Mouse (Mus musculus) forebrain, embryonic 13.5 days (tissue): ENCODE results near the gene Tmem79. TPM values are rescaled to one million over a fixed set of nuclear protein-coding genes. Genes with fewer than 3 reads are reported as not detected.
A peak's percentile ranks its signal among the peaks of the same experiment; 100 is the strongest.
"Not testable (repeated sequence)": the region's sequence is repeated elsewhere in the genome, so short reads cannot be mapped to it uniquely, and the experiment has no call there.

Experiments used
- ATAC-seq: fragments of 200-750 bp; cut with Nextera tagmentation; 2 replicates; pipeline ENCODE4 v1.8.0; 2017
- H3K27ac ChIP-seq: fragments of 300-500 bp; sonication (generic); 2 replicates; pipeline ENCODE4 v1.5.1; 2015; ENCODE audit warnings: inconsistent platforms, mild to moderate bottlenecking, moderate library complexity
- H3K27me3 ChIP-seq: fragments of 300-500 bp; sonication (generic); 2 replicates; pipeline ENCODE4 v1.6.1; 2015; ENCODE audit warnings: mild to moderate bottlenecking, inconsistent platforms
- H3K36me3 ChIP-seq: fragments of 300-500 bp; sonication (generic); 2 replicates; pipeline ENCODE4 v1.6.1; 2015; ENCODE audit warnings: mild to moderate bottlenecking, inconsistent platforms; ENCODE audit not compliant: poor library complexity, severe bottlenecking
- H3K4me1 ChIP-seq: fragments of 300-500 bp; sonication (generic); 2 replicates; pipeline ENCODE4 v1.6.1; 2015; ENCODE audit warnings: inconsistent platforms
- H3K4me2 ChIP-seq: fragments of 300-500 bp; sonication (generic); 2 replicates; pipeline ENCODE4 v1.6.1; 2015; ENCODE audit warnings: inconsistent platforms, mild to moderate bottlenecking, moderate library complexity
- H3K4me3 ChIP-seq: fragments of 300-500 bp; sonication (generic); 2 replicates; pipeline ENCODE4 v1.5.1; 2015; ENCODE audit warnings: mild to moderate bottlenecking, inconsistent platforms
- H3K9ac ChIP-seq: fragments of 300-500 bp; sonication (generic); 2 replicates; pipeline ENCODE4 v1.6.1; 2015; ENCODE audit warnings: mild to moderate bottlenecking, inconsistent platforms
- H3K9me3 ChIP-seq: fragments of 300-500 bp; sonication (generic); replicated peaks from 2 replicates; pipeline ENCODE4 v1.6.1; 2016; ENCODE audit warnings: inconsistent platforms
- WGBS: fragments of 180-500 bp; shearing (Covaris S2); methylation state at CpG from one replicate; pipeline ENCODE4 v1.1.7; 2015; 5-methylcytosine and 5-hydroxymethylcytosine counted together
- polyA plus RNA-seq: library from polyadenylated mRNA; unstranded; fragments of >200 nt; fragmentation: Nextera tagmentation; extraction: Ambion mirVana; gene quantifications from 2 replicates; pipeline ENCODE4 v1.2.1, GENCODE M21; 2015

Tmem79 gene
- polyA plus RNA-seq, 1 experiment from 2014 or later, result 3.0 TPM

GRCm38 (mm10) chr3:88366830-88367428 lies 31.0 kb upstream of the Tmem79 start:
- peak overlapping the region; percentile 70; the same call in 1 of the 2 replicates for H3K27ac ChIP-seq
- peak overlapping the region; percentile 43; the same call in 1 of the 2 replicates for H3K9ac ChIP-seq

GRCm38 (mm10) chr3:88365705-88366361 lies 29.9 kb upstream of the Tmem79 start:
- Histone ChIP-seq H3K9me3 (peaks cover 9% of the 10 kb centered on the region), H3K4me2 (peak overlapping the region; percentile 48), H3K4me3 (no peak overlapping the region), H3K4me1 (peaks cover 20% of the 10 kb centered on the region), H3K9ac (no peak overlapping the region), H3K27ac (no peak overlapping the region), H3K27me3 (peaks cover 16% of the 10 kb centered on the region), H3K36me3 (peaks cover 29% of the 10 kb centered on the region)
- ATAC-seq, result no peak
- WGBS, result 43% methylated on average over 34 of the region's 34 CpGs

More at GRCm38 (mm10) chr3:88366830-88367428, 31.0 kb upstream of the Tmem79 start:
- Histone ChIP-seq H3K27me3 (peaks cover 16% of the 10 kb centered on the region), H3K4me3 (peak overlapping the region; percentile 33), H3K4me1 (peaks cover 20% of the 10 kb centered on the region), H3K4me2 (peak overlapping the region; percentile 48), H3K36me3 (peaks cover 18% of the 10 kb centered on the region)
- 3% methylated on average over 22 of the region's 22 CpGs for whole genome bisulfite sequencing
- not testable (repeated sequence) for H3K9me3 ChIP-seq
- peak; percentile 90 for ATAC-seq

- peaks cover 20% of the 10 kb centered on the region for H3K4me1 ChIP-seq
- H3K9me3 ChIP-seq, result no peaks in the 10 kb centered on the region
- H3K36me3 ChIP-seq, result peaks cover 44% of the 10 kb centered on the region
- H3K4me3 ChIP-seq, result no peak within 1 kb of the TSS
- no peak within 1 kb of the TSS for H3K27ac ChIP-seq
- no peak within 1 kb of the TSS for H3K9ac ChIP-seq
- H3K4me2 ChIP-seq, result 0 out of 2 replicates have a peak within 1 kb of the TSS, but pooled peaks have one; percentile 2
- ATAC-seq, result peak; percentile 1; the same call in 1 of the 2 replicates
- 5% methylated on average over 16 of the region's 16 CpGs for WGBS
- H3K27me3 ChIP-seq, result peaks cover 16% of the 10 kb centered on the region
Measured at GRCm38 (mm10) chr3:88364337-88364736, 28.4 kb upstream of the Tmem79 start, which contains the start of gene Paqr6. Gene Paqr6 (plus strand): TSS chr3:88364584.

- no peaks in the 10 kb centered on the region for H3K9me3 ChIP-seq
- H3K4me3 ChIP-seq, result no peak overlapping the region
- 0 out of 2 replicates have a peak overlapping the region, but pooled peaks have one; percentile 2 for H3K4me2 ChIP-seq
- H3K27me3 ChIP-seq, result peaks cover 16% of the 10 kb centered on the region
- no peak overlapping the region for H3K27ac ChIP-seq
- 56% methylated on average over 4 of the region's 4 CpGs for WGBS
- peaks cover 20% of the 10 kb centered on the region for H3K4me1 ChIP-seq
- peaks cover 50% of the 10 kb centered on the region for H3K36me3 ChIP-seq
- ATAC-seq, result no peak
- H3K9ac ChIP-seq, result no peak overlapping the region
Measured at GRCm38 (mm10) chr3:88363700-88364099, 27.8 kb upstream of the Tmem79 start.

GRCm38 (mm10) chr3:88361612-88362313 lies 25.8 kb upstream of the Tmem79 start:
- Histone ChIP-seq H3K4me1 (peaks cover 20% of the 10 kb centered on the region), H3K36me3 (peaks cover 70% of the 10 kb centered on the region), H3K9ac (no peak overlapping the region), H3K9me3 (no peaks in the 10 kb centered on the region), H3K27me3 (peaks cover 16% of the 10 kb centered on the region), H3K4me2 (no peak overlapping the region), H3K4me3 (no peak overlapping the region), H3K27ac (no peak overlapping the region)
- WGBS, result 91% methylated on average over 2 of the region's 2 CpGs
- no peak for ATAC-seq

- no peak overlapping the region for H3K9ac ChIP-seq
- no peak overlapping the region for H3K4me2 ChIP-seq
- no peaks in the 10 kb centered on the region for H3K9me3 ChIP-seq
- 84% methylated on average over 6 of the region's 6 CpGs for WGBS
- H3K4me3 ChIP-seq, result no peak overlapping the region
- H3K27ac ChIP-seq, result no peak overlapping the region
- peaks cover 20% of the 10 kb centered on the region for H3K4me1 ChIP-seq
- ATAC-seq, result no peak
- peaks cover 77% of the 10 kb centered on the region for H3K36me3 ChIP-seq
- peaks cover 15% of the 10 kb centered on the region for H3K27me3 ChIP-seq
Measured at GRCm38 (mm10) chr3:88361096-88361495, 25.1 kb upstream of the Tmem79 start.

- ATAC-seq, result no peak
- Histone ChIP-seq H3K27me3 (peaks cover 4% of the 10 kb centered on the region; the same call in 1 of the 2 replicates), H3K9ac (no peak overlapping the region; the same call in 1 of the 2 replicates), H3K4me2 (no peak overlapping the region), H3K9me3 (no peaks in the 10 kb centered on the region), H3K4me3 (no peak overlapping the region), H3K27ac (no peak overlapping the region), H3K4me1 (peaks cover 15% of the 10 kb centered on the region), H3K36me3 (peaks cover 88% of the 10 kb centered on the region)
- WGBS, result 67% methylated on average over 3 of the region's 3 CpGs
Measured at GRCm38 (mm10) chr3:88359989-88360388, 24.0 kb upstream of the Tmem79 start.

- ATAC-seq, result no peak
- Histone ChIP-seq H3K36me3 (peaks cover 92% of the 10 kb centered on the region), H3K4me3 (no peak overlapping the region), H3K4me2 (no peak overlapping the region), H3K27ac (no peak overlapping the region), H3K9me3 (no peaks in the 10 kb centered on the region), H3K9ac (no peak overlapping the region; the same call in 1 of the 2 replicates), H3K27me3 (no peaks in the 10 kb centered on the region; the same call in 1 of the 2 replicates), H3K4me1 (peaks cover 12% of the 10 kb centered on the region)
- 78% methylated on average over 5 of the region's 5 CpGs for WGBS
Measured at GRCm38 (mm10) chr3:88359584-88359983, 23.6 kb upstream of the Tmem79 start.

- Histone ChIP-seq H3K27ac (no peak overlapping the region), H3K4me3 (no peak overlapping the region), H3K9me3 (no peaks in the 10 kb centered on the region), H3K27me3 (no peaks in the 10 kb centered on the region), H3K9ac (no peak overlapping the region), H3K4me2 (no peak overlapping the region), H3K36me3 (peaks cover 100% of the 10 kb centered on the region), H3K4me1 (no peaks in the 10 kb centered on the region)
- 95% methylated on average over 8 of the region's 8 CpGs for WGBS
- ATAC-seq, result no peak
Measured at GRCm38 (mm10) chr3:88354396-88355165, 18.6 kb upstream of the Tmem79 start.

- WGBS, result 93% methylated on average over 9 of the region's 9 CpGs
- Histone ChIP-seq H3K9me3 (no peaks in the 10 kb centered on the region), H3K27me3 (no peaks in the 10 kb centered on the region), H3K27ac (no peak overlapping the region), H3K4me2 (no peak overlapping the region), H3K36me3 (peaks cover 100% of the 10 kb centered on the region), H3K4me3 (no peak overlapping the region), H3K4me1 (no peaks in the 10 kb centered on the region), H3K9ac (no peak overlapping the region)
- ATAC-seq, result no peak
Measured at GRCm38 (mm10) chr3:88352907-88353306, 17.0 kb upstream of the Tmem79 start.

GRCm38 (mm10) chr3:88350732-88351131 lies 14.8 kb upstream of the Tmem79 start:
- peaks cover 100% of the 10 kb centered on the region for H3K36me3 ChIP-seq
- H3K4me2 ChIP-seq, result no peak overlapping the region
- no peak overlapping the region for H3K27ac ChIP-seq
- no peak for ATAC-seq
- 96% methylated on average over 13 of the region's 13 CpGs for WGBS
- H3K4me3 ChIP-seq, result no peak overlapping the region
- no peaks in the 10 kb centered on the region for H3K27me3 ChIP-seq
- H3K9ac ChIP-seq, result no peak overlapping the region
- no peaks in the 10 kb centered on the region for H3K4me1 ChIP-seq
- no peaks in the 10 kb centered on the region for H3K9me3 ChIP-seq
